Comparison of ENCODE assay signal across 10 mouse cellular contexts in the genomic region with DNA sequence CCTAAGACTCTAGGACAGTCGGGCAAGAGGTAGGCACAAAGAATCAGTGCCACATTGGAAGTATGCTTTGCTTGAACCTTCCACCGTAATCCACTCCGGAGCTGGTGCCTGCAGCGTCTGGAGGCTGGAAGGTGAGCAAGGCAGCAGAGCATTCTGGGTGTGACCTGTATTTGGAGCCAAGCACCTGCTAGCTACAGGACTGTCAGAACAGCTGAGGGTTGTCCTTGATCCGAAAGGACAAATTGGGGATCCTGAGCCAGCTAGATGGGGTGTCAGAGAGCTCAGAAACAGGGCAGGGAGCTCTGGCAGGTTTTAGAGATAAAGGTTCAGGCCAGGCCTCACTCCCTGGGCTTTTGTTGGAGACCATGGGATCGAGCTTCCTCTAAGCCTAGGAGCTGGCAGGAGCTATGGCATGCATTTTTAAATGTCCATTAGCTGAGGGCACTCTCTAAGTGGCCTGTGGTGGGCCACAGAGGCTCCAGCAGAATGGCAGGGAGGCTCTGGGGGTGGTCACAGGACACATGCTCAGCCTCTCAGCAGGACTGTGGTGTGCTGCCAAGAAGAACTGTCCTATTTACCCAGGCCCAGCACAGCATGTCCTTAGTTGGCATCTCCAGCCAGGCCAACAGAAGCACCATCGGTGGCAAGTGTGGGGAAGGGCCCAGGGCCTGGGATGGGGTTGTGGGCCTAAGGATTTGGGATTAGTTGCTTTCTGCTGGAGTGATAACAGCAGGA. TPM values are rescaled to one million over a fixed set of nuclear protein-coding genes. Genes with fewer than 3 reads are reported as not detected.
DNase-seq lines count a peak whose midpoint lies in the region; TF ChIP-seq lines count a peak whose summit lies in the region.
"Had no signal": no experiment of that assay in that cellular context is flagged by ENCODE, and none has a peak within 500 bp of the region (broad histone marks: within the 10 kb centered on the region; RNA-seq: fewer than 3 reads in every experiment).

No protein-coding gene starts in this region.

- H3K4me1 ChIP-seq in E14TG2a.4 (replicated peaks; ENCODE audit: low read depth, low read length): peaks cover 48% of the 10 kb centered on the region
- H3K4me1 ChIP-seq in ES-E14 (ENCODE audit: control insufficient read depth in 2 of 2, insufficient read depth in 2 of 2, low read length in 2 of 2, poor library complexity in 1 of 2): peaks cover 6 to 21% of the 10 kb centered on the region in 2 experiments
- H3K4me1 ChIP-seq: forebrain, embryonic 10.5 days; neural tube, embryonic 15.5 days had no signal

- in situ Hi-C loops in ES-E14 (cut with MboI; ENCODE audit: low sequenced_read_pairs in 2 of 2, unreplicated experiment in 2 of 2): no loop called here

- H3K9me3 ChIP-seq in E14TG2a.4 (ENCODE audit: low read length) (peaks cover 11% of the 10 kb centered on the region), ES-E14 (ENCODE audit: control insufficient read depth, insufficient read depth, low read depth, low read length) (no peaks in the 10 kb centered on the region)
- H3K9me3 ChIP-seq: forebrain, embryonic 10.5 days; neural tube, embryonic 15.5 days had no signal

- no peaks in the 10 kb centered on the region for H3K36me3 ChIP-seq in E14TG2a.4 (ENCODE audit: insufficient read depth, low read length)
- no peaks in the 10 kb centered on the region for H3K36me3 ChIP-seq in ES-E14 (ENCODE audit: control insufficient read depth, insufficient read depth, low read length, poor library complexity, severe bottlenecking)
- H3K36me3 ChIP-seq: forebrain, embryonic 10.5 days; neural tube, embryonic 15.5 days had no signal

- TF ChIP-seq CTCF in E14TG2a.4 (conservative IDR thresholded peaks at IDR 0.05; ENCODE audit: low read length): no peak

- peak overlapping the region; percentile 7; the same call in 1 of the 2 replicates for H3K27ac ChIP-seq in ES-E14 (ENCODE audit: insufficient read depth, low read depth, low read length, poor library complexity, severe bottlenecking)
- H3K27ac ChIP-seq: forebrain, embryonic 10.5 days; hindbrain, embryonic 14.5 days; neural tube, embryonic 15.5 days had no signal

- H3K4me3 ChIP-seq in E14TG2a.4 (replicated peaks; ENCODE audit: low read length) (peak overlapping the region; percentile 66), ES-E14 (ENCODE audit: insufficient read depth in 1 of 2, low read depth in 1 of 2, low read length in 2 of 2, poor library complexity in 1 of 2, severe bottlenecking in 1 of 2) (peak overlapping the region; percentile 13; a peak in 2 of 4 replicates)
- H3K4me3 ChIP-seq: forebrain, embryonic 10.5 days; neural tube, embryonic 15.5 days had no signal

- peaks cover 5% of the 10 kb centered on the region; the same call in 1 of the 2 replicates for H3K27me3 ChIP-seq in E14TG2a.4 (ENCODE audit: insufficient read depth, low read length)
- H3K27me3 ChIP-seq: neural tube, embryonic 15.5 days had no signal

- DNase-seq in heart, adult 8-10 months (ENCODE audit: low spot score): peak; percentile 25
- DNase-seq in heart, postnatal 4 days: no peak
- DNase-seq in ES-E14 (ENCODE audit: low read depth, low spot score): no peak
- DNase-seq in cerebellum, postnatal 10 days: peak; percentile 41 to 59
- DNase-seq in adrenal gland, postnatal 25 days: no peak
- DNase-seq in layer of hippocampus, adult 8-10 months (ENCODE audit: low spot score in 2 of 2): no peak

- peak overlapping the region; percentile 11; the same call in 1 of the 2 replicates for H3K9ac ChIP-seq in ES-E14 (ENCODE audit: insufficient read depth, low read depth, low read length, poor library complexity, severe bottlenecking)
- H3K9ac ChIP-seq: hindbrain, embryonic 14.5 days; neural tube, embryonic 15.5 days had no signal

TF ChIP-seq in ES-E14, 5 proteins besides CTCF, POLR2A, EP300 and RAD21:
- TF ChIP-seq ZNF384 (IDR thresholded peaks at IDR 0.05; ENCODE audit: low read depth, low read length): no peak
- no peak for TF ChIP-seq CHD2 (IDR thresholded peaks at IDR 0.05; ENCODE audit: low read depth, low read length)
- TF ChIP-seq HCFC1 (IDR thresholded peaks at IDR 0.05; ENCODE audit: borderline replicate concordance, insufficient read depth, low read length): no peak
- TF ChIP-seq MAFK (IDR thresholded peaks at IDR 0.05; ENCODE audit: insufficient read depth, low read depth, low read length): no peak

RNA-seq across cellular contexts. Expression of gene Trappc10, which starts 16.6 kb away (rescaled TPM):
- total RNA-seq in heart, adult 8-10 months (2022): 10 to 100 TPM; 43.6 to 62.3 (median 52.9) TPM
- 10 to 100 TPM; 43.6 to 45.3 TPM for total RNA-seq in heart, postnatal 4 days (2021)
- 26.1 and 27.9 TPM in 2 replicates for total RNA-seq in ES-E14 (2012; rRNA removed)
- total RNA-seq in adrenal gland, postnatal 25 days (2021): 53.0 and 56.6 TPM in 2 replicates
- total RNA-seq in layer of hippocampus, adult 8-10 months (2022): 10 to 100 TPM; 74.1 to 95.5 (median 86.6) TPM

Comparison
In these comparisons a context has a peak if more than half of its experiments do, and no peak if none do; other contexts are left out.
1. DNase-seq: peak in heart, adult 8-10 months (single experiment) and cerebellum, postnatal 10 days (2 of 2); none in heart, postnatal 4 days (single experiment), ES-E14 (single experiment), adrenal gland, postnatal 25 days (single experiment) and layer of hippocampus, adult 8-10 months (0 of 2).